13 mouse cellular contexts compared by ENCODE assay signal in genomic region chr12:112298521-112298920, GRCm38 (mm10).
"Had no signal": no experiment of that assay in that cellular context is flagged by ENCODE, and none has a peak within 500 bp of the region (broad histone marks: within the 10 kb centered on the region; RNA-seq: fewer than 3 reads in every experiment).

No protein-coding gene starts in this region.

- H3K4me2 ChIP-seq: liver, embryonic 11.5 days; liver, embryonic 15.5 days; stomach, embryonic 15.5 days had no signal

- H3K27ac ChIP-seq: layer of hippocampus, adult 2 months; limb, embryonic 10.5 days; liver, embryonic 15.5 days; stomach, embryonic 15.5 days had no signal

- H3K4me1 ChIP-seq: liver, embryonic 15.5 days; stomach, embryonic 15.5 days had no signal

- H3K4me3 ChIP-seq: layer of hippocampus, adult 2 months; limb, embryonic 10.5 days; liver, embryonic 15.5 days; stomach, embryonic 15.5 days had no signal

- H3K9ac ChIP-seq: liver, embryonic 15.5 days; stomach, embryonic 15.5 days had no signal

- H3K36me3 ChIP-seq: limb, embryonic 10.5 days; liver, embryonic 15.5 days; stomach, embryonic 15.5 days had no signal

- DNase-seq: kidney, adult 18-20 months; kidney, postnatal 10 days; kidney, postnatal 4 days; lung, adult 2 months; lung, postnatal 36 days; right cerebral cortex, postnatal 14 days; thymus, postnatal 36 days had no signal

- H3K9me3 ChIP-seq: limb, embryonic 10.5 days; liver, embryonic 15.5 days; stomach, embryonic 15.5 days had no signal

- H3K27me3 ChIP-seq: stomach, embryonic 15.5 days had no signal

- ATAC-seq: lung, postnatal 0 days had no signal
